Mouse (Mus musculus) intestine, embryonic 16.5 days (tissue): ENCODE measurements around the gene Slc22a16. TPM values are rescaled to one million over a fixed set of nuclear protein-coding genes. Genes with fewer than 3 reads are reported as not detected.

Source experiments
- ATAC-seq: fragments of 200-750 bp; cut with Nextera tagmentation; 2 replicates; pipeline ENCODE4 v1.8.0; 2017; ENCODE audit warnings: moderate TSS enrichment, moderate library complexity
- H3K27ac ChIP-seq: fragments of 300-500 bp; sonication (generic); 2 replicates; pipeline ENCODE4 v1.5.1; 2014; ENCODE audit warnings: mild to moderate bottlenecking, low read length
- H3K27me3 ChIP-seq: fragments of 300-500 bp; sonication (generic); replicated peaks from 2 replicates; pipeline ENCODE4 v1.6.1; 2014; ENCODE audit warnings: low read length, control low read depth, mixed read lengths; ENCODE audit not compliant: control insufficient read depth, insufficient read depth
- H3K36me3 ChIP-seq: fragments of 300-500 bp; sonication (generic); 2 replicates; pipeline ENCODE4 v1.6.1; 2014; ENCODE audit warnings: low read length, control low read depth; ENCODE audit not compliant: control insufficient read depth, insufficient read depth
- H3K4me1 ChIP-seq: fragments of 300-500 bp; sonication (generic); 2 replicates; pipeline ENCODE4 v1.6.1; 2014; ENCODE audit warnings: low read length, control low read depth, mixed read lengths; ENCODE audit not compliant: control insufficient read depth, insufficient read depth
- H3K4me2 ChIP-seq: fragments of 300-500 bp; sonication (generic); 2 replicates; pipeline ENCODE4 v1.6.1; 2014; ENCODE audit warnings: low read depth, low read length, control low read depth
- H3K4me3 ChIP-seq: fragments of 300-500 bp; sonication (generic); 2 replicates; pipeline ENCODE4 v1.5.1; 2014; ENCODE audit warnings: mild to moderate bottlenecking, low read length
- H3K9ac ChIP-seq: fragments of 300-500 bp; sonication (generic); 2 replicates; pipeline ENCODE4 v1.6.1; 2014; ENCODE audit warnings: low read depth, low read length
- H3K9me3 ChIP-seq: fragments of 300-500 bp; sonication (generic); 2 replicates; pipeline ENCODE4 v1.6.1; 2016; ENCODE audit warnings: low read length, control low read depth; ENCODE audit not compliant: control insufficient read depth
- WGBS: fragments of 180-500 bp; shearing (Covaris S2); extraction: QIAGEN DNeasy Blood & Tissue Kit; methylation state at CpG from one replicate; pipeline ENCODE4 v1.1.7; 2014; 5-methylcytosine and 5-hydroxymethylcytosine counted together
- polyA plus RNA-seq: library from polyadenylated mRNA; unstranded; fragments of >200 nt; fragmentation: Nextera tagmentation; extraction: Ambion mirVana; gene quantifications from 2 replicates; pipeline ENCODE4 v1.2.1, GENCODE M21; 2015

Slc22a16 gene
- polyA plus RNA-seq, 1 experiment from 2014 or later = not detected

- Histone ChIP-seq H3K27me3 (no peaks in the 10 kb centered on the region), H3K9me3 (no peaks in the 10 kb centered on the region), H3K36me3 (no peaks in the 10 kb centered on the region), H3K4me1 (no peaks in the 10 kb centered on the region), H3K4me3 (no peak overlapping the region), H3K4me2 (no peak overlapping the region), H3K27ac (no peak overlapping the region), H3K9ac (no peak overlapping the region)
- no peak for ATAC-seq
- 73% methylated on average over 8 of the region's 8 CpGs for WGBS
Measured at GRCm38 (mm10) chr10:40583584-40584255, 13.6 kb downstream of the Slc22a16 start.

DNA sequence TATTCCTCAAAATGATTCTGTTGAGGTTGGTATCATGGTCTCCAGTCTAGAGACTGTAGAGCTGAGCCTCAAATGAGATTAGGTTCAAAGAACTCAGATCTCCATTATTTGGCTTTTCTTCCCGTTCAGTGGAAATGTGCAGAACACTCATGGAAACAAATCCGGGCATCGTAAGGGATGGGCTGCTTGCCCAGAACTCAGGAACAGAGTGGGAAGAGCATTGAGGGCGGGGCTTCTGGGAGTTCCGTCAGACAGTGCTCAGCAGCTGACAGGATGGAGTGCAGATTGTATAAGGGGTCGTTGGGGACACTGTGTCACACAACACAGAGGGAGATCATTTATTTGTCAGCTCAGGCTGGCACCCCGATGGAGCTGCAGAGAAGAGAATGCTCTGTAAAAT is 22.1 kb downstream of the Slc22a16 start:
- H3K4me2 ChIP-seq = no peak overlapping the region
- WGBS = 64% methylated on average over 7 of the region's 7 CpGs

DNA sequence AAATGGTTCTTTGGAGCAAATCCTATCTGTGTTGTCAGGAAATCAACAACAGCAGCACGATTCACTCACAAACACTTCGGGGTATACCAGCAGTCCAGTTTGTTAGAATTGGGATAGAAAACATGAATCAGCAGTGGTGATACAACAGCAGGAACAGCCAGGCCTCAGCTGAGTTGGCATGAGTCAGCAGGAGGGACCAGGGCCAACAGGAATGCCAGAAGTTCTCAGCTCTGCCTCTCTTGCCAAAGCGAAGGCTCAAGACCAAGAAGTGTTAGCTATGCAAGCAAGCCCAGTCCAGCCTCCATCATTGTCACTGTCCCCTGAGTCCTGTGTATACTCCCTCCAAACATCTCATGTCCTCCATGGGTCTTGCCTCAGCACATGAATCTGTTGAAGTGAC is 27.0 kb downstream of the Slc22a16 start:
- Histone ChIP-seq H3K9ac (no peak overlapping the region), H3K4me3 (no peak overlapping the region), H3K27ac (no peak overlapping the region), H3K27me3 (no peaks in the 10 kb centered on the region), H3K36me3 (no peaks in the 10 kb centered on the region), H3K4me1 (no peaks in the 10 kb centered on the region), H3K9me3 (no peaks in the 10 kb centered on the region), H3K4me2 (no peak overlapping the region)
- ATAC-seq = no peak
- WGBS = 89% methylated on average over 3 of the region's 3 CpGs

More for the DNA sequence above, 22.1 kb downstream of the Slc22a16 start:
- Histone ChIP-seq H3K27me3 (no peaks in the 10 kb centered on the region), H3K27ac (no peak overlapping the region), H3K36me3 (no peaks in the 10 kb centered on the region), H3K4me1 (no peaks in the 10 kb centered on the region), H3K9me3 (no peaks in the 10 kb centered on the region), H3K4me3 (no peak overlapping the region), H3K9ac (no peak overlapping the region)
- no peak for ATAC-seq

DNA sequence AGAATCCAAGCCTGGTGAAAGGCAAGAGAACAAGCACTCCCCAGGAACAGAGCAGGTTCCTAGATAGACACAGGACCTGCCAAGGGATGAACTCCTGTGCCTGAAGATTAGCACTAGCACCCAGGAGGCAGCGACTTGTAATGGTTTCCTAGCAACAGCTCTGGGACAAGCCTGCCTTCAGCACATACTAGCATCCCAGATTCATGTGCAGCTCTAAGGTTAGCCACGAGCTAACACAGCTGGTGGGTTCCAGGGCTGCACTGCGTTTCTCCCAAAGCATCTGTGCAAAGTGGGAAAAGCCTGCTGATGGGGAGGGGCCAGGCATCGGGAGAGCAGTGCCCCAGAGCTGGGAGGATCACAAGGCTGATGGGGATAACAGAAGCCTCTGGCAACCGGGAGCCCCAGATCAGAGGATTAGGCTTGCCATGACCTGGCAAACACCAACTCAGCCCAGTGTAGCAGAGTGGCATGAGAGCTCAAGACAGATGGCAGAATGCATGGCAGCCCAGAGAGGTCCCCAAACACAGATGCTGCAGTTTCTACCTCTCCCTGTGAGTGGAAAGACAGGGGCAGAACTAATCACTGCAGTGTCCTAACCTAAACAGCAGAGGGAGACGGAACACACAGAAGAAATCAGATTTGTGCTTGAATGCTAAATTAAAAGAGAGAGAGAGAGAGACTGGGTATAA is 34.7 kb downstream of the Slc22a16 start:
- no peak overlapping the region for H3K27ac ChIP-seq
- no peak overlapping the region for H3K4me3 ChIP-seq
- ATAC-seq = no peak
- H3K4me1 ChIP-seq = no peaks in the 10 kb centered on the region
- H3K9ac ChIP-seq = no peak overlapping the region
- H3K36me3 ChIP-seq = no peaks in the 10 kb centered on the region
- H3K9me3 ChIP-seq = no peaks in the 10 kb centered on the region; the same call in 1 of the 2 replicates
- H3K4me2 ChIP-seq = no peak overlapping the region
- 67% methylated on average over 6 of the region's 6 CpGs for WGBS
- no peaks in the 10 kb centered on the region for H3K27me3 ChIP-seq

DNA sequence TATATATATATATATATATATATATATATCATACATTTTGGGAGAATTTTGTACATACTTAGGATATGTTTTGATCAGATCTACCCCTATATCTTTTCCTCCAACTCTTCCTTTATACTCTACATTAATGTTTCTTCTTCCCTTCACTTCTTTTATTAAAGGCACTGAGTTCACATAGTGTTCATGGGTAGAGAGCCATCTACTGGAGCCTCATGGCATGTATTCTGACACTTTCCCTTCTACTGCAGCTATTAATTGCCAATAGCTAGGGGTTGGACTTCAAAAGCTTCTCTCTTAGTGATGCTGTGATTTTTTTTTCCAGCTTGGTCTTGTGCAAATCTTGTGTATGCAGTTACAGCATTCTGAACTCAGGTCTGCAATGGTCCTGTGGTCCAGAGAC is 47.8 kb downstream of the Slc22a16 start:
- no peak for ATAC-seq
- no peak overlapping the region for H3K27ac ChIP-seq
- H3K27me3 ChIP-seq = no peaks in the 10 kb centered on the region

GRCm38 (mm10) chr10:40619760-40620159 is 49.6 kb downstream of the Slc22a16 start:
- no peak overlapping the region for H3K4me3 ChIP-seq
- WGBS = 81% methylated on average over 1 of the region's 1 CpGs
- H3K4me1 ChIP-seq = no peaks in the 10 kb centered on the region
- H3K27ac ChIP-seq = no peak overlapping the region
- no peak overlapping the region for H3K9ac ChIP-seq
- no peaks in the 10 kb centered on the region for H3K27me3 ChIP-seq
- no peaks in the 10 kb centered on the region for H3K9me3 ChIP-seq
- H3K4me2 ChIP-seq = no peak overlapping the region
- H3K36me3 ChIP-seq = no peaks in the 10 kb centered on the region
- no peak for ATAC-seq

More for the DNA sequence above, 47.8 kb downstream of the Slc22a16 start:
- H3K4me3 ChIP-seq = no peak overlapping the region
- no peak overlapping the region for H3K9ac ChIP-seq
- no peak overlapping the region for H3K4me2 ChIP-seq
- no peaks in the 10 kb centered on the region for H3K9me3 ChIP-seq
- no peaks in the 10 kb centered on the region for H3K36me3 ChIP-seq
- no peaks in the 10 kb centered on the region for H3K4me1 ChIP-seq

- Histone ChIP-seq H3K27me3 (no peaks in the 10 kb centered on the region), H3K9me3 (no peaks in the 10 kb centered on the region), H3K9ac (no peak overlapping the region), H3K4me3 (no peak overlapping the region), H3K36me3 (no peaks in the 10 kb centered on the region), H3K27ac (no peak overlapping the region), H3K4me1 (peaks cover 9% of the 10 kb centered on the region; the same call in 1 of the 2 replicates), H3K4me2 (no peak overlapping the region)
- ATAC-seq = no peak
- WGBS = 78% methylated on average over 7 of the region's 7 CpGs
Measured at GRCm38 (mm10) chr10:40629140-40629539, 59.0 kb downstream of the Slc22a16 start.

DNA sequence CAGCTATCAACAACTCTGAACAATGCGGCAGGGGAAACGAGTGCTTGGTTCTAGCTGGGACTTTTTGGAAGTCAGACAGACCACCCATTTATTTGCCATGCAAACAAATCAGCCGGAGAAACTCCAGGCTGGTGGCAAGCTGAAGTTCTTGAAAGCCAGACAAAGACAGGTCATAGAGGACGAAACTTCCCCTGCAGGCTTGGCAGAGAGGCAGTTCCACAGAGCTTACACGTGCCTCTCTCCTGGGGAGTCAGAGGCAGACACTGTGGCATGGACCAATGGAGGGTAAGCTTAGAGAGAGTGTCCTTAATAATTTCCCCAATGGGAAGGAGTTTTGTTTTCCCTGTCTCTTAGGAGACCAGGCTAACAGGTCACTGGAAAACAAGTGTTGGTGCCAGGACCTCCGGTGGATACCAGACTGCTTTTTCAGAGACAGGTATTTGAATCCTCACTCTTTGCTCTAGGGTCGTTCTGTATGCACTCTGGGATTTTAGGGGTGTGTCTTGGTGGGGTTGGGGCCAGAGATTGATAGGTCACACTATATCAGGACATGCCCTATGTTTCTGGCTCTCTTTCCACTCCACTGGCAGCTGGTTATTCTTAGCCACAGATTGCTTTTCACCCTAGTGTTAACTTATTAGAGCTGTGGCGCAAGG is 59.6 kb downstream of the Slc22a16 start, which contains the start of gene Ddo:
Ddo (plus strand) TSS at position 356 of the 656 bp plus-strand sequence.
- no peak within 1 kb of the TSS for H3K27ac ChIP-seq
- H3K4me1 ChIP-seq = peaks cover 9% of the 10 kb centered on the region; the same call in 1 of the 2 replicates
- ATAC-seq = peak; percentile 44; the same call in 1 of the 2 replicates
- no peak within 1 kb of the TSS for H3K4me2 ChIP-seq
- no peak within 1 kb of the TSS for H3K9ac ChIP-seq
- no peaks in the 10 kb centered on the region for H3K9me3 ChIP-seq
- H3K27me3 ChIP-seq = no peaks in the 10 kb centered on the region
- no peak within 1 kb of the TSS for H3K4me3 ChIP-seq
- no peaks in the 10 kb centered on the region for H3K36me3 ChIP-seq
- 25% methylated on average over 8 of the region's 8 CpGs for WGBS

DNA sequence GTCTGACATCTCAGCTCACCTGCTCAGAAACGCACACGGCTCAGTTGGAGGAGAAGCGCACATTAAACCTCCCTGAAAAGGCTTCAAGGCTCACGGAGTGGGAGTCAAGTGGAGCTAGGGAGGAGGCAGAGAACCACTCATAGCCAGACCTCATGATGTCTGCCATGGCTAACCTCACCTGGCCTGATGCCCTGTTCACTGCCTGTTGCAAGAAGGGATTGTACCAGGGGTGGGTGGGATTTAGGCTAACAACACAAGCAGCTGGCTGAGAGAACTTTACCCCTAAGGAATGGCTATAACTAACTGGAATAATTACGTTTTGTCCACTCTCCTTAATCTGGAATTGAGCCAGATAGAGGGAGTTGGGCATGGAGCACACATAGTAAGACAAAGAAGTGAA is 60.3 kb downstream of the Slc22a16 start:
- 67% methylated on average over 5 of the region's 5 CpGs for WGBS
- no peaks in the 10 kb centered on the region for H3K9me3 ChIP-seq
- H3K36me3 ChIP-seq = no peaks in the 10 kb centered on the region
- H3K27ac ChIP-seq = no peak overlapping the region
- ATAC-seq = no peak
- no peaks in the 10 kb centered on the region for H3K27me3 ChIP-seq
- H3K4me3 ChIP-seq = no peak overlapping the region
- H3K4me2 ChIP-seq = no peak overlapping the region
- H3K9ac ChIP-seq = no peak overlapping the region
- peaks cover 9% of the 10 kb centered on the region; the same call in 1 of the 2 replicates for H3K4me1 ChIP-seq
